In the genomic region with DNA sequence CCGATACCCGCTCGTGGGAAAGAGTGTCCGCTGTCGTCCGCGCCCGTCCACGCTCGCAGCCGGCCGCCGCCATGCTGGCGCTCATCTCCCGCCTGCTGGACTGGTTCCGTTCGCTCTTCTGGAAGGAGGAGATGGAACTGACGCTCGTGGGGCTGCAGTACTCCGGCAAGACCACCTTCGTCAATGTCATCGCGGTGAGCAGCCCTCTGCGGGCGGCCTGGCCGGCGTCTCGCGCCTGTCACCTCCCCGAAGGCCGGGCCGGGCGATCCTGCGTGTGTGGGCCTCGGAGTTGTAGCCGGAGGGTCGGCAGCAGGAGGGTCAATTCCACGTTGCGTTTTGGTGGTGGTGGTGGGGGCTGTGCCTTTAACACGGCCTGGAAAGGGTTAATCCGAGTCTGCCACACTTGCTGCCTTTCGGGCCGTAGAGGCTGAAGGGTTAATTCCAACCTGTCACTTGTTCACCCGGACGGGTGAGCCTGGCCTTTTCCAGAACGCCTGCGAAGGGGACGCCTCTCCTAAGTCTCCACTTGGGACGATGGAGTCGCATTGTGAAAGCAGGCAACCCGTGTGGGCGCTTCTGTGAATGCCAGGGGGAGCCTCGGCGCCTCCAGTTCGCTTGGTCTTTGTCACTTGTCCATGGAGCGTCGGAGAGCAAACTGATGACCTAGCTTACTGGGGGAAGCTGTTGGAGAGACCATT, we compare ENCODE assay signal across 8 mouse cellular contexts. TPM values are rescaled to one million over a fixed set of nuclear protein-coding genes. Genes with fewer than 3 reads are reported as not detected.
DNase-seq lines count a peak whose midpoint lies in the region; ATAC-seq and TF ChIP-seq lines count a peak whose summit lies in the region.

No protein-coding gene starts in this region.

- WGBS in limb, embryonic 10.5 days = under 1% methylated on average over 57 of the region's 57 CpGs
- under 1% methylated on average over 57 of the region's 57 CpGs for WGBS in stomach, embryonic 16.5 days

- ATAC-seq in megakaryocyte-erythroid progenitor cell, adult 5-6 weeks (replicated peaks; ENCODE audit: low FRiP score, low TSS enrichment, poor library complexity, severe bottlenecking) = peak; percentile 18; the same call in 1 of the 2 replicates
- peak; percentile 46 for ATAC-seq in stomach, embryonic 16.5 days (ENCODE audit: insufficient read depth, low FRiP score)

- no peaks in the 10 kb centered on the region for H3K9me3 ChIP-seq in limb, embryonic 10.5 days (replicated peaks)
- H3K9me3 ChIP-seq in stomach, embryonic 16.5 days (replicated peaks; ENCODE audit: control insufficient read depth, low read length) = no peaks in the 10 kb centered on the region

- peak overlapping the region; percentile 88 for H3K4me3 ChIP-seq in brown adipose tissue, adult 24 weeks (ENCODE audit: insufficient read depth, low read depth, low read length)
- H3K4me3 ChIP-seq in gastrocnemius, adult 2 months = peak overlapping the region; percentile 94
- peak overlapping the region; percentile 100 for H3K4me3 ChIP-seq in limb, embryonic 10.5 days
- peak overlapping the region; percentile 100 for H3K4me3 ChIP-seq in stomach, embryonic 16.5 days (replicated peaks; ENCODE audit: low read length)

- no peaks in the 10 kb centered on the region for H3K36me3 ChIP-seq in limb, embryonic 10.5 days
- H3K36me3 ChIP-seq in stomach, embryonic 16.5 days (ENCODE audit: control insufficient read depth, insufficient read depth, low read length) = no peaks in the 10 kb centered on the region

- no peak for TF ChIP-seq CTCF in gastrocnemius, adult 2 months (IDR thresholded peaks at IDR 0.05)

- peaks cover 17% of the 10 kb centered on the region for H3K4me1 ChIP-seq in brown adipose tissue, adult 24 weeks (ENCODE audit: control insufficient read depth, insufficient read depth, insufficient read length, low read length)
- peaks cover 11% of the 10 kb centered on the region for H3K4me1 ChIP-seq in limb, embryonic 10.5 days
- H3K4me1 ChIP-seq in stomach, embryonic 16.5 days (ENCODE audit: control insufficient read depth, insufficient read depth, low read length) = peaks cover 16% of the 10 kb centered on the region

- peak; percentile 19 for DNase-seq in ovary, postnatal 10 days (ENCODE audit: low spot score)
- DNase-seq in ovary, postnatal 14 days (ENCODE audit: low spot score) = no peak
- peak; percentile 58 for DNase-seq in gastrocnemius, adult 2 months
- DNase-seq in induced T-regulatory cell, adult 2 months (ENCODE audit: low read depth) = peak; percentile 57
- DNase-seq in limb, embryonic 10.5 days (ENCODE audit: low spot score) = no peak

- peak overlapping the region; percentile 84 for H3K27ac ChIP-seq in brown adipose tissue, adult 24 weeks (replicated peaks; ENCODE audit: low read depth, low read length)
- H3K27ac ChIP-seq in gastrocnemius, adult 2 months = peak overlapping the region; percentile 98
- H3K27ac ChIP-seq in limb, embryonic 10.5 days = peak overlapping the region; percentile 90
- H3K27ac ChIP-seq in stomach, embryonic 16.5 days (ENCODE audit: low read length) = peak overlapping the region; percentile 91

- peak overlapping the region; percentile 99 for H3K9ac ChIP-seq in stomach, embryonic 16.5 days (ENCODE audit: low read length)

- no peaks in the 10 kb centered on the region for H3K27me3 ChIP-seq in limb, embryonic 10.5 days (ENCODE audit: low read depth, poor library complexity, severe bottlenecking)
- no peaks in the 10 kb centered on the region for H3K27me3 ChIP-seq in stomach, embryonic 16.5 days (ENCODE audit: control insufficient read depth, insufficient read depth, low read length)

- peak overlapping the region; percentile 74 for H3K4me2 ChIP-seq in stomach, embryonic 16.5 days (ENCODE audit: low read depth, low read length)

- intact Hi-C loops in gastrocnemius, adult 2 months (cut with DNase I) = loop anchor here (1.0 kb wide), 1 partner anchor 45 kb away; a partner anchor contains a TSS

RNA-seq across cellular contexts. Expression of a gene that starts 0.4 kb away (rescaled TPM):
- polyA plus RNA-seq in brown adipose tissue, adult 24 weeks (2012; ENCODE audit: insufficient read depth, insufficient read length, missing spikeins) = 66.3 and 96.4 TPM in 2 replicates
- total RNA-seq in gastrocnemius, adult 2 months (2021) = 100 to 1,000 TPM; 110 to 120 TPM
- polyA plus RNA-seq in limb, embryonic 10.5 days (2016; fragmentation: Nextera tagmentation; extraction: Ambion mirVana) = 55.1 and 64.3 TPM in 2 replicates
- total RNA-seq in megakaryocyte-erythroid progenitor cell, adult 5-6 weeks (2014; fragmentation: Nextera tagmentation) = 50.7 and 76.2 TPM in 2 replicates
- total RNA-seq in megakaryocyte-erythroid progenitor cell, adult 5-6 weeks (2017) = 55.7 and 58.4 TPM in 2 replicates
- polyA plus RNA-seq in stomach, embryonic 16.5 days (2015; fragmentation: Nextera tagmentation; extraction: Ambion mirVana) = 92.3 and 94.1 TPM in 2 replicates

RNA-seq across cellular contexts. Expression of a gene that starts 45.1 kb away (rescaled TPM):
- 25.6 and 41.9 TPM in 2 replicates for polyA plus RNA-seq in brown adipose tissue, adult 24 weeks (2012; ENCODE audit: insufficient read depth, insufficient read length, missing spikeins)
- total RNA-seq in gastrocnemius, adult 2 months (2021) = 1 to 10 TPM; 5.4 to 6.7 TPM
- polyA plus RNA-seq in limb, embryonic 10.5 days (2016; fragmentation: Nextera tagmentation; extraction: Ambion mirVana) = 19.7 and 21.5 TPM in 2 replicates
- 11.9 and 19.7 TPM in 2 replicates for total RNA-seq in megakaryocyte-erythroid progenitor cell, adult 5-6 weeks (2014; fragmentation: Nextera tagmentation)
- 11.9 and 12.9 TPM in 2 replicates for total RNA-seq in megakaryocyte-erythroid progenitor cell, adult 5-6 weeks (2017)
- polyA plus RNA-seq in stomach, embryonic 16.5 days (2015; fragmentation: Nextera tagmentation; extraction: Ambion mirVana) = 34.2 and 49.0 TPM in 2 replicates

Comparison
In these comparisons a context has a peak if more than half of its experiments do, and no peak if none do; other contexts are left out.
1. DNase-seq: peak in ovary, postnatal 10 days (single experiment), gastrocnemius, adult 2 months (single experiment) and induced T-regulatory cell, adult 2 months (single experiment); none in ovary, postnatal 14 days (single experiment) and limb, embryonic 10.5 days (single experiment).
2. Peak in every context shown above with its lines, with median percentiles within 50 percentile points of each other: H3K27ac ChIP-seq and H3K4me3 ChIP-seq.